Mouse (Mus musculus): ENCODE results near the gene Psma1. TPM values are rescaled to one million over a fixed set of nuclear protein-coding genes. Genes with fewer than 3 reads are reported as not detected.

The Psma1 gene
- polyA plus RNA-seq, 1 experiment from 2014 or later: 430 TPM

GRCm38 (mm10) chr7:114220433-114220832 lies 55.5 kb downstream of the Psma1 start:
- Histone ChIP-seq H3K9me3 (ENCODE audit: low read length) (no peaks in the 10 kb centered on the region), H3K4me1 (ENCODE audit: insufficient read depth, low read length) (no peaks in the 10 kb centered on the region), H3K4me2 (replicated peaks; ENCODE audit: low read depth, low read length) (no peak overlapping the region), H3K36me3 (ENCODE audit: insufficient read depth, low read length) (peaks cover 30% of the 10 kb centered on the region), H3K27me3 (ENCODE audit: insufficient read depth, low read length) (no peaks in the 10 kb centered on the region), H3K27ac (ENCODE audit: low read length) (no peak overlapping the region), H3K4me3 (ENCODE audit: low read length) (no peak overlapping the region), H3K9ac (replicated peaks; ENCODE audit: low read length) (no peak overlapping the region)
- no peak for ATAC-seq (ENCODE audit: low FRiP score, low TSS enrichment)
- WGBS: 88% methylated on average over 4 of the region's 4 CpGs

- H3K9me3 ChIP-seq (ENCODE audit: low read length): no peaks in the 10 kb centered on the region
- no peak for ATAC-seq (ENCODE audit: low FRiP score, low TSS enrichment)
- peaks cover 45% of the 10 kb centered on the region for H3K36me3 ChIP-seq (ENCODE audit: insufficient read depth, low read length)
Measured at GRCm38 (mm10) chr7:114216908-114217307, 59.0 kb downstream of the Psma1 start.

More at GRCm38 (mm10) chr7:114216908-114217307, 59.0 kb downstream of the Psma1 start:
- H3K27ac ChIP-seq (ENCODE audit: low read length): no peak overlapping the region
- no peak overlapping the region for H3K9ac ChIP-seq (replicated peaks; ENCODE audit: low read length)
- WGBS: 89% methylated on average over 2 of the region's 2 CpGs
- no peak overlapping the region for H3K4me3 ChIP-seq (ENCODE audit: low read length)
- H3K4me1 ChIP-seq (ENCODE audit: insufficient read depth, low read length): no peaks in the 10 kb centered on the region
- no peak overlapping the region for H3K4me2 ChIP-seq (replicated peaks; ENCODE audit: low read depth, low read length)
- H3K27me3 ChIP-seq (ENCODE audit: insufficient read depth, low read length): no peaks in the 10 kb centered on the region

Other genes starting within 250 kb of the Psma1 start
- gene Rras2, start 158.3 kb downstream of the Psma1 start, polyA plus RNA-seq (2015; fragmentation: Nextera tagmentation; extraction: Ambion mirVana): 33.6 and 36.4 TPM in 2 replicates
- 134 and 140 TPM in 2 replicates for gene Copb1, start 21.4 kb downstream of the Psma1 start, polyA plus RNA-seq (2015; fragmentation: Nextera tagmentation; extraction: Ambion mirVana)
- 3.2 and 3.5 TPM in 2 replicates for gene Pde3b, start 139.2 kb upstream of the Psma1 start, polyA plus RNA-seq (2015; fragmentation: Nextera tagmentation; extraction: Ambion mirVana)